Mouse (Mus musculus) spleen, adult 12 weeks (tissue): ENCODE measurements around the gene Egfl6.

Experiments
- DNase-seq: peaks from one replicate; pipeline ENCODE4 v3.0.0; 2022; ENCODE audit warnings: low spot score

Gene Egfl6

GRCm38 (mm10) chrX:166584947-166585824 is at the start of gene Egfl6:
Gene Egfl6 (minus strand): TSS chrX:166585720.
- no peak for DNase-seq

GRCm38 (mm10) chrX:166626866-166627570 is 41.5 kb upstream of the Egfl6 start:
- no peak for DNase-seq

- DNase-seq: no peak
Observed at GRCm38 (mm10) chrX:166626174-166626573, 40.7 kb upstream of the Egfl6 start.

GRCm38 (mm10) chrX:166623176-166623575 is 37.7 kb upstream of the Egfl6 start:
- no peak for DNase-seq

GRCm38 (mm10) chrX:166621560-166622301 is 36.2 kb upstream of the Egfl6 start:
- no peak for DNase-seq

GRCm38 (mm10) chrX:166620900-166621299 is 35.4 kb upstream of the Egfl6 start:
- no peak for DNase-seq

- DNase-seq: no peak
Observed at GRCm38 (mm10) chrX:166619084-166619483, 33.6 kb upstream of the Egfl6 start.

GRCm38 (mm10) chrX:166615191-166615590 is 29.7 kb upstream of the Egfl6 start:
- DNase-seq: no peak

- no peak for DNase-seq
Observed at GRCm38 (mm10) chrX:166576111-166576510, 9.4 kb downstream of the Egfl6 start.

- no peak for DNase-seq
Observed at GRCm38 (mm10) chrX:166565983-166566382, 19.5 kb downstream of the Egfl6 start.

GRCm38 (mm10) chrX:166565401-166565800 is 20.1 kb downstream of the Egfl6 start:
- no peak for DNase-seq

- no peak for DNase-seq
Observed at GRCm38 (mm10) chrX:166564900-166565299, 20.6 kb downstream of the Egfl6 start.

- no peak for DNase-seq
Observed at GRCm38 (mm10) chrX:166559333-166559732, 26.2 kb downstream of the Egfl6 start.

- DNase-seq: no peak
Observed at GRCm38 (mm10) chrX:166552355-166552754, 33.2 kb downstream of the Egfl6 start.

GRCm38 (mm10) chrX:166546495-166546894 is 39.0 kb downstream of the Egfl6 start:
- DNase-seq: no peak

GRCm38 (mm10) chrX:166535138-166535537 is 50.4 kb downstream of the Egfl6 start:
- no peak for DNase-seq

GRCm38 (mm10) chrX:166533432-166533831 is 52.1 kb downstream of the Egfl6 start:
- DNase-seq: no peak

- no peak for DNase-seq
Observed at GRCm38 (mm10) chrX:166531671-166532070, 53.8 kb downstream of the Egfl6 start.

- no peak for DNase-seq
Observed at GRCm38 (mm10) chrX:166528126-166528525, 57.4 kb downstream of the Egfl6 start.

GRCm38 (mm10) chrX:166525637-166526315 is 59.7 kb downstream of the Egfl6 start:
- DNase-seq: no peak

- DNase-seq: no peak
Observed at GRCm38 (mm10) chrX:166520782-166521181, 64.7 kb downstream of the Egfl6 start.

GRCm38 (mm10) chrX:166518345-166518744 is 67.2 kb downstream of the Egfl6 start, which contains the start of gene Tceanc:
Gene Tceanc (minus strand): TSS chrX:166518567.
- DNase-seq: no peak
